Mouse (Mus musculus) C2C12 (cell line): ENCODE measurements around the gene Ttc4.

Experiments used
- CTCF ChIP-seq: IDR thresholded peaks from one replicate; pipeline ENCODE4 v1.5.1; 2011; ENCODE audit not compliant: control insufficient read depth, insufficient read depth, insufficient read length
- MAX ChIP-seq: IDR thresholded peaks from one replicate; pipeline ENCODE4 v1.6.1; 2011; ENCODE audit warnings: mild to moderate bottlenecking, control low read depth
- MYOD1 ChIP-seq: IDR thresholded peaks from one replicate; pipeline ENCODE4 v1.6.1; 2011; ENCODE audit warnings: low read depth; ENCODE audit not compliant: control insufficient read depth, insufficient read length
- MYOG ChIP-seq: IDR thresholded peaks from one replicate; pipeline ENCODE4 v1.6.1; 2011; ENCODE audit not compliant: control insufficient read depth, insufficient read length; ENCODE audit errors: extremely low read depth
- USF1 ChIP-seq: IDR thresholded peaks from one replicate; pipeline ENCODE4 v1.6.1; 2011; ENCODE audit warnings: low read depth, mild to moderate bottlenecking, control low read depth, moderate library complexity

DNA sequence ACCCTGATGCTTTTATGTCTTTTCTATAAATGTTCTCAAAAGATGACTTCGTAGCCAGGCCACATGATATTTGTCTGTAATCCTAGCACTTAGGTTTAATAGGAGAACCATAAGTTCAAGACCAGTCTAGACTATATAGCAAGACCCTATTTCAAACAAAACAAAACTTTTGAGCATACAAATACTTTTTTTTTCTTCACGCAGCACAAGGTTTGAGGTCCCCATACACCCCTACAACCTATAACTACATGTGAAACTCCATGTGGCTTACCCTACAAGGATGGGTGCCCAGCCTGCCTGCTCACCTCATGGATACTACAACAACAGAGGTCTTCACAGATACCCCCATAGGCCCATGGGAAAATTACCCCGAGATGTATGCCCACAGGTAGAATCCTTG lies 408 bp upstream of the Ttc4 start:
- TF ChIP-seq CTCF, result no peak
- no peak for TF ChIP-seq USF1
- TF ChIP-seq MAX, result no peak
- no peak for TF ChIP-seq MYOG
- no peak for TF ChIP-seq MYOD1
